Mouse (Mus musculus): ENCODE measurements around the gene Bnc2. TPM values are rescaled to one million over a fixed set of nuclear protein-coding genes. Genes with fewer than 3 reads are reported as not detected.

The Bnc2 gene
- polyA plus RNA-seq, 1 experiment from 2014 or later = 11.0 TPM

DNA sequence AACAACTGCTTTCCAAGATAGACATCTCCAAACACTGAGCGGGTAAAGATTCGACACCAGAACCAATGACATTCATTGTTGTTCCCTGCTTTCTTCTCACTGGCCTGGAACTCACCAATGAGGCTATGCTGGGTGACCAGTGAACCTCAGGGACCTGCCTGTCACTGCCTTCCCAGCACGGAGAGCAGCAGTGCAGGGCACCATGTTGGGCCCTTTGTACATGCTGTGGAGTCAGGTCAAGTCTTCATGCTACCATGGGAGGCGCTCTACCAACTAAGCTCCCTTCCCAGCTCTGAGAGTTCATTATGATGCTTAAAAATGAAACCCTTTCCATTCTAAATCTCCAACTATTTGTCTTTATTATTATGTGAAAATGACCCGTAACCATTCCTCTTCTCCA, 6.8 kb downstream of the Bnc2 start:
- no peak overlapping the region for H3K4me3 ChIP-seq
- peaks cover 9% of the 10 kb centered on the region for H3K4me1 ChIP-seq (replicated peaks)
- H3K9me3 ChIP-seq = no peaks in the 10 kb centered on the region
- H3K27ac ChIP-seq = no peak overlapping the region
- WGBS = 85% methylated on average over 5 of the region's 5 CpGs
- no peak overlapping the region for H3K4me2 ChIP-seq
- H3K27me3 ChIP-seq = peaks cover 49% of the 10 kb centered on the region
- no peak overlapping the region for H3K9ac ChIP-seq
- ATAC-seq (ENCODE audit: low FRiP score) = no peak
- H3K36me3 ChIP-seq = no peaks in the 10 kb centered on the region

- peaks cover 13% of the 10 kb centered on the region for H3K27me3 ChIP-seq
- no peaks in the 10 kb centered on the region for H3K4me1 ChIP-seq (replicated peaks)
- 88% methylated on average over 5 of the region's 5 CpGs for WGBS
- H3K4me2 ChIP-seq = no peak overlapping the region
- H3K4me3 ChIP-seq = no peak overlapping the region
- no peak overlapping the region for H3K9ac ChIP-seq
- no peaks in the 10 kb centered on the region for H3K9me3 ChIP-seq
- no peak for ATAC-seq (ENCODE audit: low FRiP score)
- no peaks in the 10 kb centered on the region for H3K36me3 ChIP-seq
- no peak overlapping the region for H3K27ac ChIP-seq
Observed at GRCm38 (mm10) chr4:84662228-84663065, 12.6 kb downstream of the Bnc2 start.

DNA sequence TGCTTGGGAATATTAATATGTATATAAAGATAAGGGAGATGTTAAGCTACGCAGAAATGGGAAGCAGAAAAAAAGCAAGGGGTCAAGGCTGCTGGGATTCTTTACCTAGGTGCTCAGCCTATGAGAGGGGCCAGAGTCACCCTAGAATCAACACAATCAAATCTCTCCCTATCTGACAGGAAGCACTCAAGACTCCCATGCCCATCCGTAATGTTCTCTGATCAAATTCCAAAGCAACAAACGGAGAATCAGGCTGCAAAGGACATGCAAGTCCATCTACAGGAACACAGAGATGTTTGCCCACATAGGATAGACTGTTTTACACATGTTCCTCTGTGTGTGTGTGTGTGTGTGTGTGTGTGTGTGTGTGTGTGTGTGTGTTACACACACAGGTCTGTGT, 13.7 kb downstream of the Bnc2 start:
- H3K4me3 ChIP-seq = no peak overlapping the region
- no peak overlapping the region for H3K27ac ChIP-seq
- no peaks in the 10 kb centered on the region for H3K36me3 ChIP-seq
- WGBS = 87% methylated on average over 3 of the region's 3 CpGs
- ATAC-seq (ENCODE audit: low FRiP score) = no peak
- no peak overlapping the region for H3K9ac ChIP-seq
- H3K9me3 ChIP-seq = no peaks in the 10 kb centered on the region
- no peak overlapping the region for H3K4me2 ChIP-seq
- H3K27me3 ChIP-seq = peaks cover 6% of the 10 kb centered on the region; the same call in 1 of the 2 replicates
- no peaks in the 10 kb centered on the region for H3K4me1 ChIP-seq (replicated peaks)

GRCm38 (mm10) chr4:84651786-84652185, 23.3 kb downstream of the Bnc2 start:
- Histone ChIP-seq H3K36me3 (no peaks in the 10 kb centered on the region), H3K9me3 (no peaks in the 10 kb centered on the region), H3K4me1 (replicated peaks) (0 out of 2 replicates have a peak, but pooled peaks cover 4% of the 10 kb centered on the region), H3K9ac (no peak overlapping the region), H3K4me2 (no peak overlapping the region), H3K27me3 (no peaks in the 10 kb centered on the region), H3K27ac (no peak overlapping the region), H3K4me3 (no peak overlapping the region)
- ATAC-seq (ENCODE audit: low FRiP score) = no peak
- WGBS = 51% methylated on average over 8 of the region's 8 CpGs

GRCm38 (mm10) chr4:84646576-84646975, 28.5 kb downstream of the Bnc2 start:
- ATAC-seq (ENCODE audit: low FRiP score) = no peak
- H3K27me3 ChIP-seq = 0 out of 2 replicates have a peak, but pooled peaks cover 11% of the 10 kb centered on the region
- no peaks in the 10 kb centered on the region for H3K9me3 ChIP-seq
- H3K9ac ChIP-seq = no peak overlapping the region
- no peak overlapping the region for H3K27ac ChIP-seq
- no peaks in the 10 kb centered on the region for H3K4me1 ChIP-seq (replicated peaks)
- no peaks in the 10 kb centered on the region for H3K36me3 ChIP-seq
- no peak overlapping the region for H3K4me2 ChIP-seq
- H3K4me3 ChIP-seq = no peak overlapping the region

GRCm38 (mm10) chr4:84639166-84639565, 35.9 kb downstream of the Bnc2 start:
- H3K27me3 ChIP-seq = peaks cover 45% of the 10 kb centered on the region
- no peak overlapping the region for H3K4me3 ChIP-seq
- H3K9ac ChIP-seq = no peak overlapping the region
- no peaks in the 10 kb centered on the region for H3K9me3 ChIP-seq
- WGBS = 60% methylated on average over 6 of the region's 6 CpGs
- H3K27ac ChIP-seq = no peak overlapping the region
- H3K4me2 ChIP-seq = no peak overlapping the region
- H3K36me3 ChIP-seq = no peaks in the 10 kb centered on the region
- peaks cover 10% of the 10 kb centered on the region for H3K4me1 ChIP-seq (replicated peaks)
- ATAC-seq (ENCODE audit: low FRiP score) = no peak

DNA sequence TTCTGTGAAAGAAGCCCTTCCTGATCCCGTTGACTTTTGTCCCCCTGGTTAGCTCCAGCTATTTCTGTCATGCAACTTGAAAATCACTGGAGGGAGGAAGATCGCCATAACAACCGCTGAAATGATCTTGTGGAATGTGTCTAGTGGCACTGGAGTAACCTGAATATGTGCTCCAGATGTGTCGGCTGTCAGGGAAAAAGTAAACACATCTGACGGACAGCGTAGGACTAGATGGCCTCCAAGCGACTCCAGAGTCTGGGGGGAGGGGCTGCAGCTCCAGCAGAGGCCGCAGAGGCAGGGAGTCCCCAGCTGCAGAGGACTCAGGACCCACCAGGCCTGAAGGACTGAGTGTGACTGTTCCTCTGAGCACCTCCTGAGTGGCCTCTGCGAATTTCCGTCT, 37.4 kb downstream of the Bnc2 start:
- peak; percentile 32; the same call in 1 of the 2 replicates for ATAC-seq (ENCODE audit: low FRiP score)
- Histone ChIP-seq H3K27ac (no peak overlapping the region), H3K36me3 (no peaks in the 10 kb centered on the region), H3K9me3 (no peaks in the 10 kb centered on the region), H3K4me3 (no peak overlapping the region), H3K9ac (no peak overlapping the region), H3K4me1 (replicated peaks) (peaks cover 10% of the 10 kb centered on the region), H3K27me3 (peaks cover 59% of the 10 kb centered on the region), H3K4me2 (peak overlapping the region; percentile 35; the same call in 1 of the 2 replicates)
- 2% methylated on average over 10 of the region's 10 CpGs for WGBS

GRCm38 (mm10) chr4:84634751-84635150, 40.3 kb downstream of the Bnc2 start:
- Histone ChIP-seq H3K4me2 (no peak overlapping the region), H3K27ac (no peak overlapping the region)
- ATAC-seq (ENCODE audit: low FRiP score) = no peak

DNA sequence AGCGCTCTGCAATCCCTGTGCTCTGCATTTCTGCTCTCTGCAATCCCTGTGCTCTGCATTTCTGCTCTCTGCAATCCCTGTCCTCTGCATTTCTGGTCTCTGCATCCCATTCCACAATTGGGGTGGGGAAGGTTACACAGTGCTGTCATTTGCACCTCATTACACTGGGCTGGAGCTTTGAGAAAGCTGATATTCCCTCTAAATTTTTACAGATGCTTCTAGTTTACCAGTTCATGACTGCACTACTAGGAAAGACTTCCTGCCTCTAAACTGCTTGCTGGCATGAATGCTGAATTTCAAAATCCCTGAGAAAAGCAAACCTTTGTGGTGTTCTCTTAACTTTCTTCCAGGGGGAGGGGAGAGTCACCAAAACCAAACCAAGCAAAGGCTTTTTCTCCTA, 41.1 kb downstream of the Bnc2 start:
- Histone ChIP-seq H3K36me3 (no peaks in the 10 kb centered on the region), H3K27ac (no peak overlapping the region), H3K4me1 (replicated peaks) (peaks cover 10% of the 10 kb centered on the region), H3K4me3 (no peak overlapping the region), H3K4me2 (no peak overlapping the region), H3K9me3 (no peaks in the 10 kb centered on the region), H3K9ac (no peak overlapping the region), H3K27me3 (peaks cover 40% of the 10 kb centered on the region)
- WGBS = 91% methylated on average over 1 of the region's 1 CpGs
- no peak for ATAC-seq (ENCODE audit: low FRiP score)

More at GRCm38 (mm10) chr4:84634751-84635150, 40.3 kb downstream of the Bnc2 start:
- Histone ChIP-seq H3K27me3 (peaks cover 46% of the 10 kb centered on the region), H3K4me1 (replicated peaks) (peaks cover 10% of the 10 kb centered on the region), H3K4me3 (no peak overlapping the region), H3K9me3 (no peaks in the 10 kb centered on the region), H3K9ac (no peak overlapping the region), H3K36me3 (no peaks in the 10 kb centered on the region)
- 44% methylated on average over 4 of the region's 4 CpGs for WGBS

DNA sequence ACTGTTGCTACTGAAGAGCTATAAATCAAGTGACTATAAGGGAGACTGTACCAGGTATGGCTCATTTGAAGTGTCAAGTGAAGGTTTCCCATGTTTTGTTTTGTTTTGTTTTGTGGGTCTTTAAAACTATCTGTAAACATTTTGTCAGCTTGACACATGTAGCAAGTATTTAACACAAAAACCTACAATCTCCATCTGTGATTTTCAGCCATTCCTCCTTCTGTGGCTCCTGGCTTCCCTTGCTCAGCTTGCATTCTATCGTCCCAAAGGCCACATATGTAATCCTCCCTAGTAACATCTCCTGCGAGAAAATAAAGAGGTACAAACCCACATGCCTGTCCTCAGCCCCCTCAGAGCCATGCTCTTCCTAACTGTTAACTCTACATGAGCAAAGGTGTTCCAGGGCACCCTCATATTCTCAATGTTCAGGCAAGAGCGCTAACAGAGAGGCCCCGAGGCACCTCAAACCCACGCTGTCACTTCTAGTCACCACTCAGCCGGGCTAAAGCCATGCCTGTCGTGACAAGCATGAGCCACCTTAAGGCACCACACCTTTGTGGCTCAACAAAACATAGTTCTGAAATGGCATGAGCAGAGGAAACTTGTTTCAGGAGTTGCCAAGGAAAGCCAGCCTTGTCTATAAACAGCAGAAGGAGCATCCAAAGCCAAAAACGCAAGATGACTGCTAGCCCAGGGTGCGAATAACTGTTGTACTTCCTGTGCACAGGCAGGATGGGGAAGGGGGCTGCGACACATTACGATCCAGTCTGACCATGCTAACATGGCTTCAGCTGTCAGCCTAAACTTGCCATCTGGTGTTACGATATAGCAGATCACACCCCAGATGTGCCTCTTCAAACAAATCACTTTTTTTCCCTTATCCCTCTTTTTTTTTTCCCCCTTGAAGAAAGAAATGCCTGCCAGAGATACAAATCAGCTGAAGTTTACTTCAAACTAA, 42.0 kb downstream of the Bnc2 start:
- no peak overlapping the region for H3K4me3 ChIP-seq
- H3K9ac ChIP-seq = no peak overlapping the region
- no peaks in the 10 kb centered on the region for H3K9me3 ChIP-seq
- no peaks in the 10 kb centered on the region for H3K36me3 ChIP-seq
- ATAC-seq (ENCODE audit: low FRiP score) = no peak
- no peak overlapping the region for H3K4me2 ChIP-seq
- peaks cover 39% of the 10 kb centered on the region for H3K27me3 ChIP-seq
- peaks cover 10% of the 10 kb centered on the region for H3K4me1 ChIP-seq (replicated peaks)
- 77% methylated on average over 12 of the region's 12 CpGs for WGBS
- no peak overlapping the region for H3K27ac ChIP-seq

DNA sequence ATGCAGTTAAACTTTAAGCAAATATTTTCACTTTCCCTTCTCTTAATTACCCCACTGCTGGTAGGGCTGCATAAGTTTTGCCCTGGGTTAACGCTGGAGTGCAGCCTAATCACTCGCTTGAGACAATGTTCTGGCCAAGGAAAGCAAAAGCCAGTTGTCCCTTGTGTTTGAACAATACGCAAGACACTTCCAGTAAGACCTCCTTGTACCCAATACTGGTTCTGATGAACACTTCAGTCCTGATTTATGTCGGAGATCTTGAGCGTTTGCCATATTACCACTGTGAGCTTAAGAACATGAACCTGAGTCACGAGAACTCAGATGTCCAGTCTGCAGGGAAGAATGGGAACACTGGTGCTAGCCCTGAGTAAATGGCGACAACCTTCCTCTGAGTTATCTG, 47.5 kb downstream of the Bnc2 start:
- Histone ChIP-seq H3K4me3 (no peak overlapping the region), H3K9me3 (no peaks in the 10 kb centered on the region), H3K27me3 (0 out of 2 replicates have a peak, but pooled peaks cover 2% of the 10 kb centered on the region), H3K9ac (no peak overlapping the region), H3K4me1 (replicated peaks) (no peaks in the 10 kb centered on the region), H3K36me3 (no peaks in the 10 kb centered on the region), H3K27ac (no peak overlapping the region), H3K4me2 (no peak overlapping the region)
- ATAC-seq (ENCODE audit: low FRiP score) = no peak
- WGBS = 93% methylated on average over 7 of the region's 7 CpGs

DNA sequence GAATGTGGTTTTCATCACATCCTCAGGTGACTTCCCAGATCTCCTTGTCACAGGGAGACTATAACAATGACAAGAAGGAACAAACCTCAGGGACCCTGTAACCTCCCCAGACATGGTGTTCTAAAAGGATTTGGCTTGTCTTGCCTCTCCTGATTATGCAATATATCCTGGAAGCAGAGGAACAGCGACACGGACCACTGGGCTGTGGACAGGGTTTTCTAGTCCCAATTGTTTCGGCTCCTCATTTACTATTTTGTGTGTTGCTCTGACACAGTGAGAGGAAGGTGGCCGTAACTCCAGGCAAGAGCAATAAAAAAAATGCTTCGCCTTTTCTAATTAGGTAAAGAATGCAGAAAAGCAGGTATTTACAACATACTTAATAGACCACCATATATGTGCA, 51.8 kb downstream of the Bnc2 start:
- 64% methylated on average over 5 of the region's 5 CpGs for WGBS
- Histone ChIP-seq H3K9ac (no peak overlapping the region), H3K4me3 (no peak overlapping the region), H3K9me3 (no peaks in the 10 kb centered on the region), H3K4me1 (replicated peaks) (no peaks in the 10 kb centered on the region), H3K36me3 (no peaks in the 10 kb centered on the region), H3K27me3 (no peaks in the 10 kb centered on the region), H3K4me2 (no peak overlapping the region), H3K27ac (no peak overlapping the region)
- ATAC-seq (ENCODE audit: low FRiP score) = no peak

All from hindbrain, embryonic 13.5 days (tissue).